Mouse (Mus musculus) small intestine, adult 2 months (tissue): ENCODE measurements around the gene Tnxb. TPM values are rescaled to one million over a fixed set of nuclear protein-coding genes. Genes with fewer than 3 reads are reported as not detected.

Experiments used
- H3K27ac ChIP-seq: fragments of 200-500 bp; 2 replicates; pipeline ENCODE4 v1.5.1; 2012; ENCODE audit warnings: low read depth, low read length, control low read depth, inconsistent platforms; ENCODE audit not compliant: insufficient read depth
- H3K27me3 ChIP-seq: fragments of 200-500 bp; 2 replicates; pipeline ENCODE4 v1.6.1; 2012; ENCODE audit warnings: mild to moderate bottlenecking, moderate library complexity, low read length, inconsistent platforms; ENCODE audit not compliant: control insufficient read depth, insufficient read depth
- H3K36me3 ChIP-seq: fragments of 200-500 bp; 2 replicates; pipeline ENCODE4 v1.6.1; 2012; ENCODE audit warnings: mild to moderate bottlenecking, low read length, control low read depth, inconsistent platforms; ENCODE audit not compliant: control insufficient read depth, insufficient read depth
- H3K4me1 ChIP-seq: fragments of 200-500 bp; 2 replicates; pipeline ENCODE4 v1.6.1; 2012; ENCODE audit warnings: low read length, inconsistent platforms, mixed read lengths; ENCODE audit not compliant: control insufficient read depth, insufficient read depth, insufficient read length
- H3K4me3 ChIP-seq: fragments of 200-500 bp; 2 replicates; pipeline ENCODE4 v1.5.1; 2012; ENCODE audit warnings: low read depth, mild to moderate bottlenecking, control low read depth, inconsistent platforms, low read length, moderate library complexity
- CTCF ChIP-seq: fragments of 200-500 bp; IDR thresholded peaks from 2 replicates; pipeline ENCODE4 v1.5.1; 2012; ENCODE audit warnings: low read depth, mild to moderate bottlenecking, control low read depth, inconsistent platforms, low read length, moderate library complexity, mixed read lengths; ENCODE audit not compliant: insufficient replicate concordance, insufficient read length; ENCODE audit errors: extremely low read depth
- POLR2A ChIP-seq: fragments of 200-500 bp; IDR thresholded peaks from 2 replicates; pipeline ENCODE4 v1.6.1; 2012; ENCODE audit warnings: low read depth, mild to moderate bottlenecking, control low read depth, inconsistent platforms, low read length, moderate library complexity
- WGBS: fragments of 180-500 bp; shearing (Covaris S2); methylation state at CpG from one replicate; pipeline ENCODE4 v1.1.7; 2018; 5-methylcytosine and 5-hydroxymethylcytosine counted together
- polyA plus RNA-seq: library from polyadenylated mRNA; depleted of rRNA; stranded (reverse); fragments of >200 nt; gene quantifications from 2 replicates; pipeline ENCODE4 v1.2.3, GENCODE M21; 2012

Tnxb gene
- polyA plus RNA-seq, 1 experiment, result 12.5 TPM

- no peak for TF ChIP-seq POLR2A
- TF ChIP-seq CTCF, result peak; percentile 6; the same call in 1 of the 2 replicates
- Histone ChIP-seq H3K27me3 (peaks cover 2% of the 10 kb centered on the region; the same call in 1 of the 2 replicates), H3K27ac (peak overlapping the region; percentile 67), H3K4me3 (no peak overlapping the region), H3K36me3 (peaks cover 29% of the 10 kb centered on the region), H3K4me1 (peaks cover 7% of the 10 kb centered on the region)
- 27% methylated on average over 4 of the region's 4 CpGs for WGBS
These were observed 14.7 kb upstream of the Tnxb start for GRCm38 (mm10) chr17:34655581-34655991.

GRCm38 (mm10) chr17:34656666-34657065 lies 13.7 kb upstream of the Tnxb start:
- no peak for TF ChIP-seq CTCF
- no peak for TF ChIP-seq POLR2A
- WGBS, result 50% methylated on average over 8 of the region's 8 CpGs
- H3K4me1 ChIP-seq, result peaks cover 15% of the 10 kb centered on the region
- H3K4me3 ChIP-seq, result no peak overlapping the region
- peaks cover 19% of the 10 kb centered on the region for H3K36me3 ChIP-seq
- peak overlapping the region; percentile 58 for H3K27ac ChIP-seq
- H3K27me3 ChIP-seq, result peaks cover 4% of the 10 kb centered on the region; the same call in 1 of the 2 replicates

GRCm38 (mm10) chr17:34657271-34657670 lies 13.1 kb upstream of the Tnxb start:
- Histone ChIP-seq H3K27me3 (peaks cover 4% of the 10 kb centered on the region; the same call in 1 of the 2 replicates), H3K4me3 (no peak overlapping the region), H3K27ac (no peak overlapping the region), H3K4me1 (peaks cover 15% of the 10 kb centered on the region), H3K36me3 (peaks cover 13% of the 10 kb centered on the region)
- WGBS, result 32% methylated on average over 2 of the region's 2 CpGs
- no peak for TF ChIP-seq CTCF
- TF ChIP-seq POLR2A, result no peak

GRCm38 (mm10) chr17:34658145-34658544 lies 12.2 kb upstream of the Tnxb start:
- H3K36me3 ChIP-seq, result peaks cover 7% of the 10 kb centered on the region
- no peak for TF ChIP-seq CTCF
- TF ChIP-seq POLR2A, result no peak
- 51% methylated on average over 2 of the region's 2 CpGs for WGBS
- peaks cover 4% of the 10 kb centered on the region; the same call in 1 of the 2 replicates for H3K27me3 ChIP-seq
- peaks cover 17% of the 10 kb centered on the region for H3K4me1 ChIP-seq
- H3K4me3 ChIP-seq, result no peak overlapping the region
- H3K27ac ChIP-seq, result no peak overlapping the region

- TF ChIP-seq CTCF, result no peak
- TF ChIP-seq POLR2A, result no peak
- WGBS, result 80% methylated on average over 3 of the region's 3 CpGs
- H3K27ac ChIP-seq, result no peak overlapping the region
- H3K4me3 ChIP-seq, result no peak overlapping the region
- peaks cover 4% of the 10 kb centered on the region for H3K36me3 ChIP-seq
- H3K27me3 ChIP-seq, result peaks cover 4% of the 10 kb centered on the region; the same call in 1 of the 2 replicates
- peaks cover 17% of the 10 kb centered on the region for H3K4me1 ChIP-seq
These were observed 11.7 kb upstream of the Tnxb start for GRCm38 (mm10) chr17:34658591-34658990.

GRCm38 (mm10) chr17:34659181-34659896 lies 11.0 kb upstream of the Tnxb start:
- Histone ChIP-seq H3K36me3 (peaks cover 1% of the 10 kb centered on the region; the same call in 1 of the 2 replicates), H3K27ac (no peak overlapping the region), H3K4me1 (peaks cover 17% of the 10 kb centered on the region), H3K4me3 (no peak overlapping the region), H3K27me3 (peaks cover 4% of the 10 kb centered on the region; the same call in 1 of the 2 replicates)
- 42% methylated on average over 12 of the region's 12 CpGs for WGBS
- no peak for TF ChIP-seq CTCF
- no peak for TF ChIP-seq POLR2A

GRCm38 (mm10) chr17:34659897-34660214 lies 10.5 kb upstream of the Tnxb start:
- Histone ChIP-seq H3K4me3 (no peak overlapping the region), H3K4me1 (peaks cover 14% of the 10 kb centered on the region), H3K27ac (no peak overlapping the region), H3K36me3 (no peaks in the 10 kb centered on the region), H3K27me3 (peaks cover 4% of the 10 kb centered on the region; the same call in 1 of the 2 replicates)
- WGBS, result 63% methylated on average over 3 of the region's 3 CpGs
- TF ChIP-seq POLR2A (no peak), CTCF (no peak)
